Mouse (Mus musculus) ES-E14 (cell line): Measurements from ENCODE around the gene Zbtb40. TPM values are rescaled to one million over a fixed set of nuclear protein-coding genes. Genes with fewer than 3 reads are reported as not detected.

Source experiments
- DNase-seq: peaks from one replicate; pipeline ENCODE4 v3.0.0-alpha.2; 2013; ENCODE audit warnings: low read depth, low spot score
- H3K27ac ChIP-seq: 2 replicates; pipeline ENCODE4 v1.5.1; 2012; ENCODE audit warnings: low read depth, mild to moderate bottlenecking, low read length, moderate library complexity, mixed read lengths; ENCODE audit not compliant: poor library complexity, insufficient read depth, severe bottlenecking
- H3K36me3 ChIP-seq: 2 replicates; pipeline ENCODE4 v1.6.1; 2012; ENCODE audit warnings: mild to moderate bottlenecking, low read length, moderate library complexity, mixed read lengths; ENCODE audit not compliant: control insufficient read depth, poor library complexity, insufficient read depth, severe bottlenecking
- H3K4me1 ChIP-seq, 2 experiments: fragments of 150-350 bp in 1 of 2; sonication (generic) in 1 of 2; 2 replicates each; pipeline ENCODE4 v1.6.1; 2012; ENCODE audit warnings: low read length in 2 of 2, mild to moderate bottlenecking in 1 of 2, mixed read lengths in 1 of 2; ENCODE audit not compliant: control insufficient read depth in 2 of 2, insufficient read depth in 2 of 2, poor library complexity in 1 of 2
- H3K4me3 ChIP-seq, 2 experiments: fragments of 150-350 bp in 1 of 2; sonication (generic) in 1 of 2; 2 replicates each; pipeline ENCODE4 v1.5.1; 2012; ENCODE audit warnings: low read length in 2 of 2, low read depth in 1 of 2, mild to moderate bottlenecking in 1 of 2, mixed read lengths in 1 of 2; ENCODE audit not compliant: insufficient read depth in 1 of 2, poor library complexity in 1 of 2, severe bottlenecking in 1 of 2
- H3K9ac ChIP-seq: 2 replicates; pipeline ENCODE4 v1.6.1; 2012; ENCODE audit warnings: low read depth, mild to moderate bottlenecking, low read length, mixed read lengths; ENCODE audit not compliant: poor library complexity, insufficient read depth, severe bottlenecking
- H3K9me3 ChIP-seq: fragments of 150-350 bp; sonication (generic); 2 replicates; pipeline ENCODE4 v1.6.1; 2012; ENCODE audit warnings: low read depth, mild to moderate bottlenecking, low read length; ENCODE audit not compliant: control insufficient read depth, insufficient read depth
- CHD2 ChIP-seq: IDR thresholded peaks from 2 replicates; pipeline ENCODE4 v1.6.1; 2014; ENCODE audit warnings: mild to moderate bottlenecking, low read depth, low read length, inconsistent platforms
- HCFC1 ChIP-seq: IDR thresholded peaks from 2 replicates; pipeline ENCODE4 v1.6.1; 2012; ENCODE audit warnings: low read length, inconsistent platforms, borderline replicate concordance; ENCODE audit not compliant: insufficient read depth
- MAFK ChIP-seq: IDR thresholded peaks from 2 replicates; pipeline ENCODE4 v1.6.1; 2014; ENCODE audit warnings: mild to moderate bottlenecking, low read depth, low read length, inconsistent platforms; ENCODE audit not compliant: insufficient read depth
- ZC3H11A ChIP-seq: IDR thresholded peaks from 2 replicates; pipeline ENCODE4 v1.6.1; 2012; ENCODE audit warnings: low read depth, mild to moderate bottlenecking, inconsistent platforms, low read length, borderline replicate concordance
- ZNF384 ChIP-seq: IDR thresholded peaks from 2 replicates; pipeline ENCODE4 v1.6.1; 2012; ENCODE audit warnings: low read depth, low read length, inconsistent platforms
- in situ Hi-C, 2 experiments: fragments of 600-800 bp; cut with MboI; formaldehyde crosslinking; loops; one replicate each; pipeline ENCODE4 v1.15.1; 2025; ENCODE audit warnings: low sequenced_read_pairs in 2 of 2, inconsistent platforms in 1 of 2; ENCODE audit not compliant: unreplicated experiment in 2 of 2
- total RNA-seq: library from RNA; depleted of rRNA; stranded (reverse); fragments of 300-350 nt; gene quantifications from 2 replicates; pipeline ENCODE4 v1.2.3, GENCODE M21; 2012

Zbtb40 gene
- total RNA-seq, 1 experiment, result 12.7 TPM

DNA sequence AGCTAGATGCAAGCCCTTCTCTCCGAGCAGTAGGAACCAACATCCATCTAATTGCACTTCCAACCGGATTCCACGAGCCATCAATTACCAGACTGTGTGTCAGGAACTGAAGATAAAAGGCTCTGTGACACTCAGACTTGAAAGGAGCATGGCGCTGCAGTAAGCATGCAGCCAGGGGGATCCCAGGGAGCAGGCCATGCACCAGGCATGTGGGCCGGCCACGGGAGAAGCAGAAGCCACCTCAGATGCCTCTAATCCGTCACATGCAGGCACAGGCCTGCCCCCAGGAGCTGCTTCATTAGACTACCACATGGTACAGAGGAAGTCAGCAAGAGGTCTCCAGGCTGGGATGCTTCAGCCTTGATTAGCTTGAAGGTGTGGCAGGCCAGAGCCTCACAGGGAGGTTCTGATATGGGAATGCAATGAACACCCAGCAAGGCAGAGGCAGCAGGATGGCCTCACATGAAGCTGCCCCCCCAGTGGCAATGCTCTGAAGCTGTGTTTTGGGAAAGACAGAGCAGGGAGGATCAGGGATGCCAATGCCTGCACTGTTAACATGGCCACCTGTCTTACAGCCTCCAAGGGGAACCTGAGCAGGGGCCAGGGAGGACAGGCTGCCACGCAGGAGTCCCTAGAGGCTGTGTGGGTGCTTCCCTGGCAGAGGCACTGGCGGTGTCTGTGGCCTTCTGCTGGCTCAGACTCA lies 66.5 kb downstream of the Zbtb40 start:
- Histone ChIP-seq H3K36me3 (peaks cover 5% of the 10 kb centered on the region; the same call in 1 of the 2 replicates), H3K4me1 (peaks cover 0 to 9% of the 10 kb centered on the region in 2 experiments; a peak in 1 of 4 replicates), H3K9me3 (no peaks in the 10 kb centered on the region), H3K27ac (no peak overlapping the region), H3K9ac (no peak overlapping the region), H3K4me3 (no peak overlapping the region)
- no peak for TF ChIP-seq HCFC1
- no peak for TF ChIP-seq ZC3H11A
- TF ChIP-seq MAFK, result no peak
- no peak for TF ChIP-seq ZNF384
- TF ChIP-seq CHD2, result no peak
- DNase-seq, result no peak
- in situ Hi-C loops, result no loop called here

DNA sequence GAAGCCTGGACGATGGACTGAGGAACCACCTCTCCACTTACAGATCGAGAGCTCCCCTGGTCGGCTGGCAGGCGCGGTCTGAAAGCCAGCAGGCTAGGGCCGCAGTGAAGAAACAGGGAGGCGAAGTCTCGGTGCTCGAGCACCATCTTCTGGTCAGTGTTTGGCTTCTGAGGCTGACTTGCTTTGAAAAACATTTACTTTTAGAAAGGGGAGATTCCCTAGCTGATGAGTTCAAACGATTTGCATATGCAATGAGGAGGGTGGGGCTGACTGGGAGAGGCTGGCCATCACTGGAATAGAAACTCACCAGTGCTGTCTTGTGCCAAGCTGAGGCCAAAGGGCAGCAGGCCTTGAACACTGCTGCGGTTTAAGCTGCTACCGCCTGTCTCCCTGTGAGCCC lies 67.3 kb downstream of the Zbtb40 start:
- Histone ChIP-seq H3K9ac (no peak overlapping the region), H3K36me3 (no peaks in the 10 kb centered on the region), H3K4me1 (peaks cover 0 to 9% of the 10 kb centered on the region in 2 experiments; a peak in 1 of 4 replicates), H3K9me3 (no peaks in the 10 kb centered on the region), H3K4me3 (no peak overlapping the region; a peak in 1 of 4 replicates), H3K27ac (no peak overlapping the region)
- DNase-seq, result peak; percentile 52
- in situ Hi-C loops, result no loop called here
- TF ChIP-seq ZC3H11A (peak; percentile 40; the same call in 1 of the 2 replicates), HCFC1 (no peak), CHD2 (no peak), ZNF384 (no peak), MAFK (no peak)

DNA sequence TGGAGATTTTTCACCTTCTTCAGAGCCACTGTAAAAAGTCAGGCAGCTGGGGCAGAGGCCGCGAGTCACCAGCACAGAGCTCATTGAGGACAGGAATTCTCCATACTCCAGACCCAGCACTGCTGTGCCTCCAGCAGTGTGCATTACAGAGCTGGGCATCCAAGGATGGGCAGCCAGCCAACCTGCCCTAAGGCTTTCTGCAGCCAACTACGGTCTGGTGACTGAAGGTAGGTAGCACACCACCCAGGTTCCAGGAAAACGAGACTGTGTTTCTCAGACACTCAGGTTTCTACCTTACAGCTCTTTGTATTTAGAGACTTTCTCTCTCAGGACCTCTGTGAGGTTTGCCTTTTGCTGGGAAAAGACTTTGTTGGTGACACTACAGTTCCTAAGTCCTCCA lies 67.7 kb downstream of the Zbtb40 start:
- Histone ChIP-seq H3K4me3 (no peak overlapping the region), H3K4me1 (peaks cover 0 to 9% of the 10 kb centered on the region in 2 experiments; a peak in 1 of 4 replicates), H3K36me3 (no peaks in the 10 kb centered on the region), H3K9ac (no peak overlapping the region), H3K27ac (no peak overlapping the region), H3K9me3 (no peaks in the 10 kb centered on the region)
- no peak for DNase-seq
- in situ Hi-C loops, result no loop called here
- TF ChIP-seq MAFK (no peak), CHD2 (no peak), ZNF384 (no peak), ZC3H11A (no peak), HCFC1 (no peak)

DNA sequence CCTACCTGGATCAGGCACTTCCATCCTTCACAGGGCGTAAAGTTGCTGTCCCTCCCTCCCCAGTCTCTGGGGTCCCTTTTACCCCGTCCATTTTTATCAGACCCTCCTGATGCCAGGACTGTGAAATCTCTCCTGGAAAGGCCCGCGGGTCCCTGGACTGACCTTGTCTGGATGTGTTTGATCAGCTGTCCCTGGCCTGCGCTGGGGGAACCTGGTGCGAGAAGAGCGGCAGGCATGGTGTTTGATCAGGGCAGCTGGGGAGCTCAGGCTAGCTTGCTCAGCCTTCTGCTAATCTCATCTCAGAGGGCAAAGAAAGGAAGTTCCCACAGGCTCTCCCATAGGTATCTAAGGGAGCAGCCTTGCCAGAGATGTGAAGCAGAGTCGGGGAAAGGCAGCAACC lies 71.4 kb downstream of the Zbtb40 start:
- Histone ChIP-seq H3K36me3 (no peaks in the 10 kb centered on the region), H3K9ac (no peak overlapping the region), H3K27ac (no peak overlapping the region), H3K4me1 (peaks cover 0 to 2% of the 10 kb centered on the region in 2 experiments; a peak in 1 of 4 replicates), H3K9me3 (no peaks in the 10 kb centered on the region), H3K4me3 (no peak overlapping the region)
- in situ Hi-C loops, result no loop called here
- DNase-seq, result no peak
- TF ChIP-seq ZC3H11A (no peak), HCFC1 (no peak), MAFK (no peak)
